24 mouse cellular contexts compared by ENCODE assay signal in the genomic region with DNA sequence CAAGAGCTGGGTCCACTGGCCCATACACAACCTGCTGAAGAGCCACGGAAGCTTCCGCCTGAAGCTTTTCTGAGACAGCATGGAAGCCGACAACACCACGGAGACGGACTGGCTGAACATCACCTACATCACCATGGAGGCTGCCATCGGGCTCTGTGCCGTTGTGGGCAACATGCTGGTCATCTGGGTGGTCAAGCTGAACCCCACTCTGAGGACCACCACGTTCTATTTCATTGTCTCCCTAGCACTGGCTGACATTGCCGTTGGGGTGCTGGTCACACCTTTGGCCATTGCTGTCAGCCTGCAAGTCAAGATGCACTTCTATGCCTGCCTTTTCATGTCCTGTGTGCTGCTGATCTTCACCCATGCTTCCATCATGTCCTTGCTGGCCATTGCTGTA. TPM values are rescaled to one million over a fixed set of nuclear protein-coding genes. Genes with fewer than 3 reads are reported as not detected.
"Had no signal": no experiment of that assay in that cellular context is flagged by ENCODE, and none has a peak within 500 bp of the region (broad histone marks: within the 10 kb centered on the region; RNA-seq: fewer than 3 reads in every experiment).

No protein-coding gene starts in this region.

- H3K9ac ChIP-seq: limb, embryonic 12.5 days; limb, embryonic 15.5 days; liver, embryonic 14.5 days; midbrain, embryonic 13.5 days; neural tube, embryonic 13.5 days; stomach, embryonic 15.5 days had no signal

- H3K4me2 ChIP-seq: limb, embryonic 12.5 days; limb, embryonic 15.5 days; midbrain, embryonic 13.5 days; neural tube, embryonic 13.5 days; stomach, embryonic 15.5 days had no signal

- H3K36me3 ChIP-seq: limb, embryonic 12.5 days; limb, embryonic 15.5 days; midbrain, embryonic 10.5 days; midbrain, embryonic 13.5 days; neural tube, embryonic 13.5 days; stomach, embryonic 15.5 days had no signal

- H3K4me3 ChIP-seq: limb, embryonic 12.5 days; limb, embryonic 15.5 days; midbrain, embryonic 10.5 days; midbrain, embryonic 13.5 days; myocyte; neural tube, embryonic 13.5 days; stomach, embryonic 15.5 days had no signal

- DNase-seq: kidney, adult 18-20 months; kidney, adult 9 months; kidney, postnatal 14 days; kidney, postnatal 4 days; left cerebral cortex, postnatal 4 days; lung, adult 2 months; lung, postnatal 14 days; lung, postnatal 4 days; retina, postnatal 1 day; right cerebral cortex, postnatal 25 days; thymus, postnatal 25 days had no signal

- H3K27ac ChIP-seq: limb, embryonic 12.5 days; limb, embryonic 15.5 days; liver, embryonic 14.5 days; midbrain, embryonic 10.5 days; midbrain, embryonic 13.5 days; neural tube, embryonic 13.5 days; stomach, embryonic 15.5 days had no signal

- ATAC-seq: midbrain, embryonic 13.5 days; midbrain, embryonic 16.5 days had no signal

- H3K4me1 ChIP-seq: limb, embryonic 12.5 days; limb, embryonic 15.5 days; midbrain, embryonic 13.5 days; neural tube, embryonic 13.5 days; stomach, embryonic 15.5 days had no signal

- H3K27me3 ChIP-seq: limb, embryonic 12.5 days; limb, embryonic 15.5 days; midbrain, embryonic 13.5 days; neural tube, embryonic 13.5 days; stomach, embryonic 15.5 days had no signal

- H3K9me3 ChIP-seq: limb, embryonic 12.5 days; limb, embryonic 15.5 days; midbrain, embryonic 10.5 days; midbrain, embryonic 13.5 days; neural tube, embryonic 13.5 days; stomach, embryonic 15.5 days had no signal

RNA-seq across cellular contexts. Expression of a gene that starts 34.0 kb away (rescaled TPM):
- total RNA-seq: left cerebral cortex, adult 8-10 months; left cerebral cortex, postnatal 4 days; neutrophil, adult 5-6 weeks had no signal
- polyA plus RNA-seq: kidney, embryonic 16.5 days; lung, embryonic 16.5 days; midbrain, embryonic 10.5 days; midbrain, embryonic 13.5 days; midbrain, embryonic 16.5 days; neural tube, embryonic 13.5 days had no signal

RNA-seq across cellular contexts. Expression of a gene that starts 34.1 kb away (rescaled TPM):
- polyA plus RNA-seq: kidney, embryonic 16.5 days; limb, embryonic 12.5 days; midbrain, embryonic 10.5 days; myocyte; neural tube, embryonic 13.5 days had no signal
